Mouse (Mus musculus) lung, embryonic 14.5 days (tissue): ENCODE measurements around the gene Cfap77. TPM values are rescaled to one million over a fixed set of nuclear protein-coding genes. Genes with fewer than 3 reads are reported as not detected.
A peak's percentile ranks its signal among the peaks of the same experiment; 100 is the strongest.

Source experiments
- ATAC-seq: fragments of 200-750 bp; cut with Nextera tagmentation; 2 replicates; pipeline ENCODE4 v1.8.0; 2017; ENCODE audit warnings: mild to moderate bottlenecking, moderate TSS enrichment, moderate library complexity; ENCODE audit not compliant: insufficient read depth
- DNase-seq: peaks from one replicate; pipeline ENCODE4 v3.0.0-alpha.2; 2015
- H3K27ac ChIP-seq: fragments of 300-500 bp; sonication (generic); 2 replicates; pipeline ENCODE4 v1.5.1; 2014; ENCODE audit warnings: low read depth, mild to moderate bottlenecking, moderate library complexity
- H3K27me3 ChIP-seq: fragments of 300-500 bp; sonication (generic); 2 replicates; pipeline ENCODE4 v1.6.1; 2014; ENCODE audit warnings: low read length, control low read depth; ENCODE audit not compliant: insufficient read depth
- H3K36me3 ChIP-seq: fragments of 300-500 bp; sonication (generic); 2 replicates; pipeline ENCODE4 v1.6.1; 2014; ENCODE audit warnings: control low read depth; ENCODE audit not compliant: insufficient read depth
- H3K4me1 ChIP-seq: fragments of 300-500 bp; sonication (generic); 2 replicates; pipeline ENCODE4 v1.6.1; 2014; ENCODE audit warnings: antibody characterized with exemption, control low read depth; ENCODE audit not compliant: insufficient read depth
- H3K4me2 ChIP-seq: fragments of 300-500 bp; sonication (generic); 2 replicates; pipeline ENCODE4 v1.6.1; 2014; ENCODE audit warnings: mild to moderate bottlenecking
- H3K4me3 ChIP-seq: fragments of 300-500 bp; sonication (generic); 2 replicates; pipeline ENCODE4 v1.5.1; 2014; ENCODE audit warnings: low read depth, low read length
- H3K9ac ChIP-seq: fragments of 300-500 bp; sonication (generic); 2 replicates; pipeline ENCODE4 v1.6.1; 2014
- H3K9me3 ChIP-seq: fragments of 300-500 bp; sonication (generic); 2 replicates; pipeline ENCODE4 v1.6.1; 2016; ENCODE audit warnings: low read depth, low read length, control low read depth
- CTCF ChIP-seq: IDR thresholded peaks from 2 replicates; pipeline ENCODE4 v1.5.1; 2016; ENCODE audit warnings: antibody characterized with exemption, low read depth
- WGBS: fragments of 180-500 bp; shearing (Covaris S2); extraction: QIAGEN DNeasy Blood & Tissue Kit; methylation state at CpG from one replicate; pipeline ENCODE4 v1.1.7; 2014; 5-methylcytosine and 5-hydroxymethylcytosine counted together
- polyA plus RNA-seq: library from polyadenylated mRNA; unstranded; fragments of >200 nt; fragmentation: Nextera tagmentation; extraction: Ambion mirVana; gene quantifications from 2 replicates; pipeline ENCODE4 v1.2.1, GENCODE M21; 2014

Gene Cfap77
- polyA plus RNA-seq, 1 experiment from 2014 or later, result 0.76 TPM

DNA sequence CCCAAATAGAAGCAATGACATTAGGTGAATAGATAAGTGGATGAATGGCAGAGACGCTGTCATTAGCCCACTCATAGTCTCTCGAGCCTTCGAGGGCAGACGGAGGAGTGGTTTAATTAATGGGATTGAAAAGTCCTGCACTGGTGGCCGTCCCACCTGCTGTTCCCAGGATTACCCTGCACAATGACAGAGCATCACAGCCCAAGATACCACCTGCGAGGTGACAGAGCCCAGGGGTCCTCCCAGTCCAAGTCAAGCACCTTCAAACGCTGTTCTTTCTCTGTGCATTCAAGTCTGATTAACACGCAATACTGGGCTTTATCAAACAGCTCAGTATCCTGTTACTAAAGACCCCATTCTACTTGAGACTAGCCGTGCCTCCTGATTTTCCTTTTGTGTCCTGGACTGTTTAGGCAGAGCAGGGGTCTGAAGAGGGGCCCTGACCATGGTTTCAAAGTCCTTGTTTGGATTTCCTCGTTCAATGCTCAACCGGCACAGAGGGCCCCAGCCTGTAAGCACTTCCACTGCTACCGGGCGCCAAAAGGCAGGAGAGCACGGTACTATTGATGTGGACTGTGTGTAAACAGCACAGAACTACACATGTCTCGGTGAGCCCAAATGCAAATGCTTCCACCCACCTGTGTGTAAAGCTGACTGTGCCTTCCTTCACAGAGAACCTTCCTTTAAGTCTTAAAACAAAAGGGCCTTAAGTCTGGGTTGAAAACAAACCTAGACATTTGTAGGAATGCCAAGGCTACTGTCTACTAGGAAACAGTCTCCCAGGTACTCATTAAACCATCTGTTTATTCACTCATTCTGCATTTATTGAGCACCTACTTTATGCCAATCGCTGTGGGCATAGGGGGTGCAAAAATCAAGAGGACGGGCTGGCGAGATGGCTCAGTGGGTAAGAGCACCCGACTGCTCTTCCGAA is 20.1 kb downstream of the Cfap77 start:
- H3K4me3 ChIP-seq, result no peak overlapping the region
- H3K27ac ChIP-seq, result no peak overlapping the region
- H3K4me1 ChIP-seq, result no peaks in the 10 kb centered on the region; the same call in 1 of the 2 replicates
- 50% methylated on average over 20 of the region's 20 CpGs for WGBS
- DNase-seq (no peak), ATAC-seq (no peak)
- H3K9ac ChIP-seq, result no peak overlapping the region
- no peaks in the 10 kb centered on the region for H3K36me3 ChIP-seq
- peaks cover 15% of the 10 kb centered on the region; the same call in 1 of the 2 replicates for H3K27me3 ChIP-seq
- H3K9me3 ChIP-seq, result no peaks in the 10 kb centered on the region
- TF ChIP-seq CTCF, result no peak
- no peak overlapping the region for H3K4me2 ChIP-seq

DNA sequence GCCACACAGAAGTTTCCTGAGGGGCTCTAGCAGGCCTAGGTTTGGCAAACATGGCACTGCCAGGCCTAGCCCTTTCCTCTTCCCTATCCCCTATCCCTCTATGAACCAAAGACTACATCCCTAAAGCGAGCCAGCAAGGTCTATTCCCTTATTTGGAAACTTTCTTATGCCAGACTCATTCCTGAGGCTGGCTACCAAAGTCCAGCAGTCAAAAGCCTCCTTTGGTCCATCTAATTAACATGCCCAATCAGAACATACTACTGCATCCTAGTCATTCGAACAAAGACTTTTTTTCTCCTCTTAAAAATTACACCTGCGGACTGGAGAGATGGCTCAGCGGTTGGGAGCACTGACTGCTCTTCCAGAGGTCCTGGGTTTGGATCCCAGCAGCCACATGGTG is 22.9 kb downstream of the Cfap77 start:
- no peak overlapping the region for H3K4me3 ChIP-seq
- no peak for ATAC-seq
- H3K36me3 ChIP-seq, result no peaks in the 10 kb centered on the region
- H3K27ac ChIP-seq, result no peak overlapping the region
- H3K4me2 ChIP-seq, result no peak overlapping the region
- no peak for TF ChIP-seq CTCF
- H3K27me3 ChIP-seq, result no peaks in the 10 kb centered on the region
- no peaks in the 10 kb centered on the region for H3K9me3 ChIP-seq
- H3K4me1 ChIP-seq, result no peaks in the 10 kb centered on the region; the same call in 1 of the 2 replicates
- H3K9ac ChIP-seq, result no peak overlapping the region
- 79% methylated on average over 4 of the region's 4 CpGs for WGBS
- no peak for DNase-seq

DNA sequence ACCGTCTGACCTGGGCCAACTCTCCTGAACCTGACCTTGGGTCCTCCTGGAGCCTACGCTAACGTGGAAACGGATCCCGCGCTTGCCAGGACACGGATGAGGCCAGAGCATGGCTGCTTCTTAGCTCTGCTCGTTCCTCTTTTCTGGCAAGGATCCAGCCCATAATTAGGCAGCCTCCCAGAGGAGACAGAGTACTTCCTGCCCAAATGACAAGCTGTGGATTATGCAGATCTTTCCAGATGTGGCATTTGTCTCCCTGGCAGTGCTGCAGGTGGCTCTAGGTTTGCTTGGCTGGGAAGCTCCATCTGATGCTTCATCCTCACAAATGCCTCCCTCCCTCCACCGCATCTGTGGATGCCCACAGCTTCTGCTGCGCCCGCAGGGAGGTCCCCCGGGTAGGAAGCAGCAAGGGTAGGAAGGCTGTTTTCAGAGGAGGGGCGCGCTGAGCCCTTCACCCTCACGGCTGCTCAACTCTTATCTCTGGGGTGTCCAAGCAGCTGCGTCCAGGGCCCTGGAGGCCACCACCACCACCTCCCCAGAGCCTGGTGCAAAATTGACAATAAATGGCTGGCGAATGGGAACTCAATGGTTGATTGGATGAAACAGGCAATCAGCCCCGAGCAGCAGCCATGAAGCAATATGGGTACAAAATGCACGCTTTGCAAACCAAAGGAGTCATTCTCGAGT is 24.7 kb downstream of the Cfap77 start:
- DNase-seq, result peak; percentile 86
- no peaks in the 10 kb centered on the region for H3K27me3 ChIP-seq

DNA sequence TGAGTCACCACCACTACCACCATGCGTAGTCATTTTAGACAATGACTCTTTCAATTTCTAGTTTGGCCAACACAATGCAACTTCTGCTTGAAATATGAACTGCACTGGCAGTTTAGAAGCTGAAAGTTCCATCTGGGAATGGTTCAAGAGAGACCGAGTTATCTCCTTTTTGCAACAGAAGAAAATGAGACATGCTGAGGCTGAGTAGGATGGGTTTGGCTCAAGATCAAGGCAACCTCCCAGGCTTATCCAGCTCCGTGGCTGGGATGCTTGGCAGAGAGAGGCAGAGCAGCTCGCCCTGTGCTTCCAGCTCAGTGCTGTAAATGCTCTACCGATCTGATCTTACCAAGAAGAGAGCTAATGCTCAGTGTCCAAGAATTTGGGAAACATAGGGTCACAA is 29.6 kb downstream of the Cfap77 start:
- WGBS, result 45% methylated on average over 5 of the region's 5 CpGs
- no peaks in the 10 kb centered on the region for H3K36me3 ChIP-seq
- H3K9me3 ChIP-seq, result no peaks in the 10 kb centered on the region
- ATAC-seq, result peak; percentile 63; the same call in 1 of the 2 replicates
- no peaks in the 10 kb centered on the region; the same call in 1 of the 2 replicates for H3K4me1 ChIP-seq
- DNase-seq, result peak; percentile 85
- H3K9ac ChIP-seq, result no peak overlapping the region
- H3K4me2 ChIP-seq, result no peak overlapping the region
- no peak overlapping the region for H3K4me3 ChIP-seq
- no peaks in the 10 kb centered on the region for H3K27me3 ChIP-seq
- H3K27ac ChIP-seq, result no peak overlapping the region
- TF ChIP-seq CTCF, result no peak

More for the DNA sequence above, 24.7 kb downstream of the Cfap77 start:
- Histone ChIP-seq H3K4me2 (peak overlapping the region; percentile 27; the same call in 1 of the 2 replicates), H3K4me1 (no peaks in the 10 kb centered on the region; the same call in 1 of the 2 replicates), H3K36me3 (no peaks in the 10 kb centered on the region), H3K9me3 (no peaks in the 10 kb centered on the region), H3K4me3 (no peak overlapping the region), H3K27ac (no peak overlapping the region), H3K9ac (no peak overlapping the region)
- ATAC-seq, result peak; percentile 56; the same call in 1 of the 2 replicates
- 31% methylated on average over 20 of the region's 20 CpGs for WGBS
- no peak for TF ChIP-seq CTCF

DNA sequence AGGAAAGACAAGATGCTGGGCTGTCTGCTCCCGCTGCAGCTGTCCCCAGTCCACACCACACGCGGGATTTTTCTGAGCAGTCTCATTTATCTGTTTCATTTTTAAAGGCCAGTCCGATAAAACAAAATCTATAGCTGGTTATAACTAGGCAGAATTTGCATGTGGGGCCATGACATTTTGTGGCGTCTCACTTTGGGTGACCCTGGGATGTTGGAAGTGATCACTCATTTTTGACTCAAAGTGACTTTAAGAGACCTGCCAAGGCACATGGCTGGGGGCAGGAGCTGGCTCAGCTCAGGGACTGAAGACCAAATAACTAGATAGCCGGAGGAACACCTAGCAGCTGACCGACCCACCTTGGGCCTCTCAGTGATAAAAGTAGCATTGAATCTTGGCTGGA is 31.9 kb downstream of the Cfap77 start:
- 74% methylated on average over 7 of the region's 7 CpGs for WGBS
- no peaks in the 10 kb centered on the region for H3K36me3 ChIP-seq
- H3K9me3 ChIP-seq, result no peaks in the 10 kb centered on the region
- ATAC-seq, result no peak
- no peak overlapping the region for H3K9ac ChIP-seq
- H3K27ac ChIP-seq, result no peak overlapping the region
- DNase-seq, result no peak
- H3K4me1 ChIP-seq, result no peaks in the 10 kb centered on the region
- TF ChIP-seq CTCF, result no peak
- H3K4me3 ChIP-seq, result no peak overlapping the region
- no peak overlapping the region for H3K4me2 ChIP-seq
- no peaks in the 10 kb centered on the region for H3K27me3 ChIP-seq

DNA sequence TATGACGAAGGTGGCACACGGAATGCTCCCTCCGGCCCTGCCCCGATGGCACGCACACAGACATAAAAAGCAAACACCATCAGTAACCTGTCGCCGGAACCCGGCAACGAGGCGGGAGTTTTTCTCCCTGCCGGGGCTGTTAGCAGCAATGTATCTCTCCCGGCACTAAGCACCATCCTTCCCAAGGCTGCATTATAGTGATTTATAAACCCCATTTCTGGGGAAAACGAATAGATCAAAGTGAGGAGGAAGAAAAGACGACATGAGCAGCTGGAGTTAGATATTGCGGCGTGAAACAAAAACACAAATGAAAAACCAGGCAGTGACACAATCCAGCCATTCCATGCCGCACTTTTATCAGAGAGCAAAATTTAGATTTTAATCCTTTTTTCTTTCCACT is 33.8 kb downstream of the Cfap77 start:
- 25% methylated on average over 17 of the region's 17 CpGs for WGBS
- no peak for ATAC-seq
- Histone ChIP-seq H3K4me2 (no peak overlapping the region), H3K27ac (no peak overlapping the region), H3K9me3 (no peaks in the 10 kb centered on the region), H3K4me3 (no peak overlapping the region), H3K9ac (no peak overlapping the region), H3K4me1 (no peaks in the 10 kb centered on the region), H3K27me3 (no peaks in the 10 kb centered on the region), H3K36me3 (no peaks in the 10 kb centered on the region)
- DNase-seq, result no peak
- TF ChIP-seq CTCF, result no peak

DNA sequence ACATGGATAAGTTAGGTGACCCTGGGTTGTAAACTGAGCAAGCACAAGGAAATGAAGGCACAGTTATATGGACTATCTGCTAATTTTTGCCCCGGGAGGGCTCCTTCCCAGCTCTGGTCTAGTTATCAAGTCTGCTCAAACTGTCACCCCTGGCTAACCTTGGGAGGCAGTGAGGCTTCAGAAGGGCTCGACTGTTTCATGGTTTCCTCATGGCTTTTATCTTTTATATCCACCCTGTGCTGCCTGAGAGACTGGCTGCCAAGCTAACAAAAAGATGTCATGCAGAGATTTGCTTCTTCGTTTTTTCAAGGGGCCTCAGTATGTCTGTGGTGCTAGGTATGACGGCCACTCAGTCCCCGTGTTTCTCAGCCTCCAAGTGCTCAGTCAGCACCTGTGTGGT is 36.2 kb downstream of the Cfap77 start:
- no peak for TF ChIP-seq CTCF
- no peak overlapping the region for H3K4me3 ChIP-seq
- no peaks in the 10 kb centered on the region for H3K9me3 ChIP-seq
- whole genome bisulfite sequencing, result 56% methylated on average over 5 of the region's 5 CpGs
- H3K27ac ChIP-seq, result no peak overlapping the region
- no peaks in the 10 kb centered on the region for H3K27me3 ChIP-seq
- DNase-seq (no peak), ATAC-seq (no peak)
- no peaks in the 10 kb centered on the region for H3K36me3 ChIP-seq
- H3K9ac ChIP-seq, result no peak overlapping the region
- H3K4me2 ChIP-seq, result no peak overlapping the region
- H3K4me1 ChIP-seq, result no peaks in the 10 kb centered on the region
